Mouse (Mus musculus) megakaryocyte-erythroid progenitor cell, adult 5-6 weeks (primary cell): ENCODE measurements around the gene Slc18b1. TPM values are rescaled to one million over a fixed set of nuclear protein-coding genes. Genes with fewer than 3 reads are reported as not detected.

Experiments used
- total RNA-seq, 2 experiments: library from RNA; stranded (forward) in 1 of 2; stranded (reverse) in 1 of 2; fragments of 200-1000, 215-1000 nt in 1 of 2; fragments of >200 nt in 1 of 2; fragmentation: Nextera tagmentation in 1 of 2; gene quantifications; 2 replicates each; pipeline ENCODE4 v1.2.3; 2014 to 2017

Gene Slc18b1
- total RNA-seq, 2 experiments from 2014 or later, result 0.89 to 3.7 TPM

Other genes with a start within 250 kb of the Slc18b1 start
- 11,537 and 12,520 TPM in 2 replicates for gene Rps12, start 9.7 kb upstream of the Slc18b1 start, total RNA-seq (2014; fragmentation: Nextera tagmentation)
- 1,872 and 1,888 TPM in 2 replicates for gene Rps12, start 9.7 kb upstream of the Slc18b1 start, total RNA-seq (2017)
- not detected in 2 replicates for gene Vnn3, start 54.5 kb downstream of the Slc18b1 start, total RNA-seq (2014; fragmentation: Nextera tagmentation)
- gene Vnn3, start 54.5 kb downstream of the Slc18b1 start, total RNA-seq (2017), result not detected in 2 replicates
- not detected in 2 replicates for gene Vnn1, start 97.7 kb downstream of the Slc18b1 start, total RNA-seq (2014; fragmentation: Nextera tagmentation)
- gene Vnn1, start 97.7 kb downstream of the Slc18b1 start, total RNA-seq (2017), result not detected in 2 replicates
- not detected in 2 replicates for gene Taar1, start 123.4 kb downstream of the Slc18b1 start, total RNA-seq (2014; fragmentation: Nextera tagmentation)
- gene Taar1, start 123.4 kb downstream of the Slc18b1 start, total RNA-seq (2017), result not detected in 2 replicates
- gene Taar2, start 141.6 kb downstream of the Slc18b1 start, total RNA-seq (2014; fragmentation: Nextera tagmentation), result not detected in 2 replicates
- gene Taar2, start 141.6 kb downstream of the Slc18b1 start, total RNA-seq (2017), result not detected in 2 replicates
- not detected in 2 replicates for gene Taar3, start 152.6 kb downstream of the Slc18b1 start, total RNA-seq (2014; fragmentation: Nextera tagmentation)
- not detected in 2 replicates for gene Taar3, start 152.6 kb downstream of the Slc18b1 start, total RNA-seq (2017)
- not detected in 2 replicates for gene Taar4, start 163.5 kb downstream of the Slc18b1 start, total RNA-seq (2014; fragmentation: Nextera tagmentation)
- gene Taar4, start 163.5 kb downstream of the Slc18b1 start, total RNA-seq (2017), result not detected in 2 replicates
- not detected in 2 replicates for gene Taar5, start 173.7 kb downstream of the Slc18b1 start, total RNA-seq (2014; fragmentation: Nextera tagmentation)
- gene Taar5, start 173.7 kb downstream of the Slc18b1 start, total RNA-seq (2017), result not detected in 2 replicates
- gene Taar6, start 188.7 kb downstream of the Slc18b1 start, total RNA-seq (2014; fragmentation: Nextera tagmentation), result not detected in 2 replicates
- not detected in 2 replicates for gene Taar6, start 188.7 kb downstream of the Slc18b1 start, total RNA-seq (2017)
- not detected in 2 replicates for gene Taar7a, start 196.5 kb downstream of the Slc18b1 start, total RNA-seq (2014; fragmentation: Nextera tagmentation)
- gene Taar7a, start 196.5 kb downstream of the Slc18b1 start, total RNA-seq (2017), result not detected in 2 replicates
- not detected in 2 replicates for gene Taar7b, start 203.0 kb downstream of the Slc18b1 start, total RNA-seq (2014; fragmentation: Nextera tagmentation)
- not detected in 2 replicates for gene Taar7b, start 203.0 kb downstream of the Slc18b1 start, total RNA-seq (2017)
- gene Taar7d, start 230.2 kb downstream of the Slc18b1 start, total RNA-seq (2014; fragmentation: Nextera tagmentation), result not detected in 2 replicates
- gene Taar7d, start 230.2 kb downstream of the Slc18b1 start, total RNA-seq (2017), result not detected in 2 replicates
- not detected in 2 replicates for gene Taar7e, start 240.6 kb downstream of the Slc18b1 start, total RNA-seq (2014; fragmentation: Nextera tagmentation)
- gene Taar7e, start 240.6 kb downstream of the Slc18b1 start, total RNA-seq (2017), result not detected in 2 replicates